Mouse (Mus musculus): ENCODE data around the gene Traf6. TPM values are rescaled to one million over a fixed set of nuclear protein-coding genes. Genes with fewer than 3 reads are reported as not detected.

The Traf6 gene
- polyA plus RNA-seq, 2 experiments, result 3.3 to 4.5 TPM

DNA sequence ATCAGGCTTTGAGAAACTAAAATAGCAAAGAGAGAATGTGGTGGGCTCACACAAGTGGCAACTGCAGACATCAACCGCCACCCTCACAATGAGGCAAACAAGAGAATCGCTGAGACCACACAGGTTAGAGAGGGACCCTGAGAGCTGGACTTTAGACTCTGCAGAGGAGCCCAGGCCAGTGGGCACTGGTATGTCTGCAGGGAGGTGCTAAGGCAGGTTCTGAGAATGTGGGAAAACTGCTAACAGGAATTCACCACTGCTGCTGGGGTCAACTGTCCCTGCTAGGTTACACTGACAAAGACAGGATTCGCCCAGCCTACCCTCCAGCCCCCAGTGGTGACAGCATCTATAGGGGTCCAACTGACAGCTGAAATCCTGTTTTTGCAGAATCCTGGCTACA lies 33.4 kb downstream of the Traf6 start:
- Histone ChIP-seq H3K4me1 (replicated peaks; ENCODE audit: control insufficient read depth in 2 of 2, insufficient read depth in 2 of 2, low read length in 1 of 2) (no peaks in the 10 kb centered on the region; a peak in 1 of 4 replicates), H3K4me2 (ENCODE audit: low read depth) (no peak overlapping the region), H3K27ac (no peak overlapping the region), H3K9ac (replicated peaks) (no peak overlapping the region), H3K36me3 (replicated peaks; ENCODE audit: control insufficient read depth, insufficient read depth, low read depth) (no peaks in the 10 kb centered on the region), H3K9me3 (ENCODE audit: control insufficient read depth, low read length) (no peaks in the 10 kb centered on the region), H3K27me3 (ENCODE audit: control insufficient read depth, insufficient read depth, low read length) (no peaks in the 10 kb centered on the region), H3K4me3 (ENCODE audit: insufficient read depth in 1 of 2, low read depth in 2 of 2, low read length in 2 of 2) (no peak overlapping the region)
- DNase-seq (ENCODE audit: low read depth in 3 of 3, low spot score in 3 of 3) (no peak), ATAC-seq (ENCODE audit: insufficient read depth) (no peak)
- no peak for TF ChIP-seq EP300 (IDR thresholded peaks at IDR 0.05; ENCODE audit: low read depth)
- TF ChIP-seq CTCF (IDR thresholded peaks at IDR 0.05; ENCODE audit: low read depth), result no peak
- 58% methylated on average over 3 of the region's 3 CpGs for WGBS (ENCODE audit: insufficient replicate concordance)

- Histone ChIP-seq H3K4me1 (replicated peaks; ENCODE audit: control insufficient read depth in 2 of 2, insufficient read depth in 2 of 2, low read length in 1 of 2) (no peaks in the 10 kb centered on the region; a peak in 1 of 4 replicates), H3K27ac (no peak overlapping the region), H3K9me3 (ENCODE audit: control insufficient read depth, low read length) (no peaks in the 10 kb centered on the region), H3K36me3 (replicated peaks; ENCODE audit: control insufficient read depth, insufficient read depth, low read depth) (no peaks in the 10 kb centered on the region), H3K4me3 (ENCODE audit: insufficient read depth in 1 of 2, low read depth in 2 of 2, low read length in 2 of 2) (no peak overlapping the region), H3K27me3 (ENCODE audit: control insufficient read depth, insufficient read depth, low read length) (no peaks in the 10 kb centered on the region), H3K9ac (replicated peaks) (no peak overlapping the region), H3K4me2 (ENCODE audit: low read depth) (no peak overlapping the region)
- peak; percentile 63 for TF ChIP-seq CTCF (IDR thresholded peaks at IDR 0.05; ENCODE audit: low read depth)
- TF ChIP-seq EP300 (IDR thresholded peaks at IDR 0.05; ENCODE audit: low read depth), result no peak
- ATAC-seq (ENCODE audit: insufficient read depth) (no peak), DNase-seq (ENCODE audit: low read depth in 3 of 3, low spot score in 3 of 3) (peak in 1 of 3 experiments; percentile 12)
- WGBS (ENCODE audit: insufficient replicate concordance), result 53% methylated on average over 8 of the region's 8 CpGs
Measured at GRCm38 (mm10) chr2:101715650-101716323, 37.6 kb downstream of the Traf6 start.

GRCm38 (mm10) chr2:101717162-101717561 lies 38.9 kb downstream of the Traf6 start:
- TF ChIP-seq EP300 (IDR thresholded peaks at IDR 0.05; ENCODE audit: low read depth) (no peak), CTCF (IDR thresholded peaks at IDR 0.05; ENCODE audit: low read depth) (no peak)
- Histone ChIP-seq H3K4me3 (ENCODE audit: insufficient read depth in 1 of 2, low read depth in 2 of 2, low read length in 2 of 2) (no peak overlapping the region), H3K27me3 (ENCODE audit: control insufficient read depth, insufficient read depth, low read length) (no peaks in the 10 kb centered on the region), H3K4me1 (replicated peaks; ENCODE audit: control insufficient read depth in 2 of 2, insufficient read depth in 2 of 2, low read length in 1 of 2) (no peaks in the 10 kb centered on the region), H3K9ac (replicated peaks) (no peak overlapping the region), H3K4me2 (ENCODE audit: low read depth) (no peak overlapping the region), H3K27ac (no peak overlapping the region), H3K9me3 (ENCODE audit: control insufficient read depth, low read length) (no peaks in the 10 kb centered on the region), H3K36me3 (replicated peaks; ENCODE audit: control insufficient read depth, insufficient read depth, low read depth) (no peaks in the 10 kb centered on the region)
- WGBS (ENCODE audit: insufficient replicate concordance), result 72% methylated on average over 13 of the region's 13 CpGs
- DNase-seq (ENCODE audit: low read depth in 3 of 3, low spot score in 3 of 3), result no peak
- ATAC-seq (ENCODE audit: insufficient read depth), result no peak

- H3K36me3 ChIP-seq (replicated peaks; ENCODE audit: control insufficient read depth, insufficient read depth, low read depth), result no peaks in the 10 kb centered on the region
- H3K4me2 ChIP-seq (ENCODE audit: low read depth), result no peak overlapping the region
- H3K27ac ChIP-seq, result no peak overlapping the region
- no peak for TF ChIP-seq CTCF (IDR thresholded peaks at IDR 0.05; ENCODE audit: low read depth)
- no peak for TF ChIP-seq EP300 (IDR thresholded peaks at IDR 0.05; ENCODE audit: low read depth)
- H3K9ac ChIP-seq (replicated peaks), result no peak overlapping the region
- no peak overlapping the region for H3K4me3 ChIP-seq (ENCODE audit: insufficient read depth in 1 of 2, low read depth in 2 of 2, low read length in 2 of 2)
- H3K27me3 ChIP-seq (ENCODE audit: control insufficient read depth, insufficient read depth, low read length), result no peaks in the 10 kb centered on the region
- WGBS (ENCODE audit: insufficient replicate concordance), result 49% methylated on average over 4 of the region's 4 CpGs
- H3K4me1 ChIP-seq (replicated peaks; ENCODE audit: control insufficient read depth in 2 of 2, insufficient read depth in 2 of 2, low read length in 1 of 2), result no peaks in the 10 kb centered on the region
- ATAC-seq (ENCODE audit: insufficient read depth) (no peak), DNase-seq (ENCODE audit: low read depth in 3 of 3, low spot score in 3 of 3) (no peak)
- H3K9me3 ChIP-seq (ENCODE audit: control insufficient read depth, low read length), result no peaks in the 10 kb centered on the region
Measured at GRCm38 (mm10) chr2:101721835-101722234, 43.6 kb downstream of the Traf6 start.

DNA sequence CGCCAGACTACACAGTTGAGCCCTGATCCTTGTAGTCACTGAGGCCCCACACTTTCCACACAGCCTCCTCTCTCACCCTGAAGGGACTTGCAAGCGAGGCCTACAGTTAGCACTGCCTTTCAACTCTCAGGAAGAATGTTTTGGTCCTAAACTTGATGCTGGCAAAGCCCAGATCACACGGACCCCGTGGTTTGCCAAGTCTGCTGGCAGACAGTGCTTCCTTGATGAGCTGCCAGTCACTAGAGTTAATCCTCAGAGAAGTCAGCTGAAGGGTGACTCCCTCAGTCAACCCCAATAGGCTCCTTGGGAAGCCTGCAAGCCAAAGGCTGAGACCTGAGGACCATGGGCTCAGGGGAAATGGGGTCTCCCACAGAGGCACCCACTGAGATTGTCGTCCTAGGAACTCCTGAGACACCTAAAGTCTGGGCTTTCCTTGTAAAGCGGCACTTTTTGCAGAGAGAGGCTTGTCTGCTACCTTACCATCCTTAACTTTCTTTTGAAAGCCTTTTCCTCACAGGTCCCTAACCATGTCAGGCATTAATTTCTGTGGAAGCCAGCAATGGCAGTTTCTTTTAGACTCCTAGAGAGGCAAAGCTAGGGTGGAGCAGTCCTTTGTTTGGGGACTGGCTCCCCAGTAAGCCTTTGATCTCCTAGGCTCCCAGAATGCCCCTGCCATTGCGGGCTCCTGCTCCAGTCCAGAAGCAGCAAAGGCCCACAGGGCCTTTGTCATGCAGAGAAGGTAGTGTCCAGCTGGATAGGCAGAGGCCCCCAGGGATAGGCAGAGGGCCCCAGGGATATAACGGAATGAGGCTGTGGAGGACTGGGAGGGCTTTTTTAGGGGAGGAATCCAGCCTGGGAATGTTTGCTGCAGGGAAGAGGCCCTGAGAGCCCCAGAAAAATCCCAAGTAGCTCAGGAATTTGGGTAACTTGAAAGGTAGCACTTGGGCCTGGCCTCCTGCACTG lies 44.4 kb downstream of the Traf6 start:
- no peak overlapping the region for H3K4me2 ChIP-seq (ENCODE audit: low read depth)
- H3K4me1 ChIP-seq (replicated peaks; ENCODE audit: control insufficient read depth in 2 of 2, insufficient read depth in 2 of 2, low read length in 1 of 2), result no peaks in the 10 kb centered on the region
- H3K36me3 ChIP-seq (replicated peaks; ENCODE audit: control insufficient read depth, insufficient read depth, low read depth), result no peaks in the 10 kb centered on the region
- H3K4me3 ChIP-seq (ENCODE audit: insufficient read depth in 1 of 2, low read depth in 2 of 2, low read length in 2 of 2), result no peak overlapping the region
- no peak for ATAC-seq (ENCODE audit: insufficient read depth)
- no peak for DNase-seq (ENCODE audit: low read depth in 3 of 3, low spot score in 3 of 3)
- no peak overlapping the region for H3K9ac ChIP-seq (replicated peaks)
- WGBS (ENCODE audit: insufficient replicate concordance), result 47% methylated on average over 8 of the region's 8 CpGs
- H3K27ac ChIP-seq, result no peak overlapping the region
- H3K27me3 ChIP-seq (ENCODE audit: control insufficient read depth, insufficient read depth, low read length), result no peaks in the 10 kb centered on the region
- TF ChIP-seq CTCF (IDR thresholded peaks at IDR 0.05; ENCODE audit: low read depth), result no peak
- no peak for TF ChIP-seq EP300 (IDR thresholded peaks at IDR 0.05; ENCODE audit: low read depth)
- no peaks in the 10 kb centered on the region for H3K9me3 ChIP-seq (ENCODE audit: control insufficient read depth, low read length)

All from liver, embryonic 14.5 days (tissue).